Mouse (Mus musculus) cerebellum, adult 11 months (tissue): ENCODE data around the gene Bbc3.
"Not testable (repeated sequence)": the region's sequence is repeated elsewhere in the genome, so short reads cannot be mapped to it uniquely, and the experiment has no call there.

Source experiments
- DNase-seq: peaks from one replicate; pipeline ENCODE4 v3.0.0; 2022

Bbc3 gene

GRCm38 (mm10) chr7:16294837-16295236 is 13.4 kb upstream of the Bbc3 start:
- peak; percentile 94 for DNase-seq

GRCm38 (mm10) chr7:16295321-16295900 is 12.8 kb upstream of the Bbc3 start:
- peak; percentile 78 for DNase-seq

- DNase-seq = no peak
These were observed 12.0 kb upstream of the Bbc3 start for GRCm38 (mm10) chr7:16296146-16296545.

- peak; percentile 87 for DNase-seq
These were observed 11.3 kb upstream of the Bbc3 start for GRCm38 (mm10) chr7:16296766-16297390.

- DNase-seq = no peak
These were observed 10.6 kb upstream of the Bbc3 start for GRCm38 (mm10) chr7:16297616-16298015.

GRCm38 (mm10) chr7:16298927-16299326 is 9.3 kb upstream of the Bbc3 start:
- DNase-seq = no peak

GRCm38 (mm10) chr7:16299419-16300035 is 8.7 kb upstream of the Bbc3 start:
- peak; percentile 95 for DNase-seq

- not testable (repeated sequence) for DNase-seq
These were observed 1.1 kb upstream of the Bbc3 start for GRCm38 (mm10) chr7:16307141-16307540.

- no peak for DNase-seq
These were observed 543 bp downstream of the Bbc3 start for GRCm38 (mm10) chr7:16308555-16309317.

- peak; percentile 87 for DNase-seq
These were observed 1.3 kb downstream of the Bbc3 start for GRCm38 (mm10) chr7:16309318-16310019.

GRCm38 (mm10) chr7:16310020-16310520 is 1.9 kb downstream of the Bbc3 start:
- peak; percentile 86 for DNase-seq

GRCm38 (mm10) chr7:16310521-16311452 is 2.6 kb downstream of the Bbc3 start:
- DNase-seq = peak; percentile 53

- no peak for DNase-seq
These were observed 3.3 kb downstream of the Bbc3 start for GRCm38 (mm10) chr7:16311453-16312004.

GRCm38 (mm10) chr7:16312011-16312671 is 3.9 kb downstream of the Bbc3 start:
- DNase-seq = peak; percentile 47

- peak; percentile 55 for DNase-seq
These were observed 4.6 kb downstream of the Bbc3 start for GRCm38 (mm10) chr7:16312672-16313311.

GRCm38 (mm10) chr7:16313481-16314220 is 5.5 kb downstream of the Bbc3 start:
- DNase-seq = peak; percentile 80

GRCm38 (mm10) chr7:16314221-16314775 is 6.1 kb downstream of the Bbc3 start:
- DNase-seq = no peak

- DNase-seq = no peak
These were observed 7.1 kb downstream of the Bbc3 start for GRCm38 (mm10) chr7:16315222-16315759.

- DNase-seq = no peak
These were observed 8.9 kb downstream of the Bbc3 start for GRCm38 (mm10) chr7:16317094-16317493.
